Mouse (Mus musculus): ENCODE data around the gene Acsm1. TPM values are rescaled to one million over a fixed set of nuclear protein-coding genes. Genes with fewer than 3 reads are reported as not detected.

The Acsm1 gene
- polyA plus RNA-seq, 1 experiment from 2014 or later: 16.7 TPM

DNA sequence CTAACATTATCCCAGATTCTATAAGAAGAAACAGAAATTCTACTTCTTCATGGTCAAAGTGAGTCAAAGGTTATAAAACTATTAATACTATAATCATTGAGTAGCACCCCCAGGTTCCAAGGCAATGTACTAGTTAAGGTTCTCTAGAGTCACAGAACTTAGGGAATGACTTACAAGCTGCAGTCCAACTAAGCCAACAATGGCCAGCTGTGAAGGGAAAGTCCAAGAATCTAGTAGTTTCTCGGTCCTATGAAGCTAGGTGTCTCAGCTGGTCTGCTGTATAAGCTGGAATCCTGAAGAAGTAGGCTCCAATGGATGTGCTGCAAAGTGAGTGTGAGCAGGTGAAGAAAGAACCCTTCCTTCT is 4.9 kb upstream of the Acsm1 start:
- Histone ChIP-seq H3K27ac (ENCODE audit: low read length) (no peak overlapping the region), H3K4me2 (ENCODE audit: low read depth, low read length) (no peak overlapping the region), H3K9me3 (replicated peaks; ENCODE audit: control insufficient read depth, low read length) (no peaks in the 10 kb centered on the region), H3K36me3 (ENCODE audit: control insufficient read depth, insufficient read depth) (no peaks in the 10 kb centered on the region), H3K4me1 (ENCODE audit: control insufficient read depth, low read depth, low read length) (no peaks in the 10 kb centered on the region), H3K27me3 (ENCODE audit: control insufficient read depth, insufficient read depth, low read depth, low read length) (no peaks in the 10 kb centered on the region), H3K9ac (ENCODE audit: low read depth, low read length) (no peak overlapping the region), H3K4me3 (ENCODE audit: low read depth, low read length) (no peak overlapping the region)
- WGBS (ENCODE audit: insufficient replicate concordance): 27% methylated on average over 1 of the region's 1 CpGs
- no peak for ATAC-seq (ENCODE audit: low read depth)

DNA sequence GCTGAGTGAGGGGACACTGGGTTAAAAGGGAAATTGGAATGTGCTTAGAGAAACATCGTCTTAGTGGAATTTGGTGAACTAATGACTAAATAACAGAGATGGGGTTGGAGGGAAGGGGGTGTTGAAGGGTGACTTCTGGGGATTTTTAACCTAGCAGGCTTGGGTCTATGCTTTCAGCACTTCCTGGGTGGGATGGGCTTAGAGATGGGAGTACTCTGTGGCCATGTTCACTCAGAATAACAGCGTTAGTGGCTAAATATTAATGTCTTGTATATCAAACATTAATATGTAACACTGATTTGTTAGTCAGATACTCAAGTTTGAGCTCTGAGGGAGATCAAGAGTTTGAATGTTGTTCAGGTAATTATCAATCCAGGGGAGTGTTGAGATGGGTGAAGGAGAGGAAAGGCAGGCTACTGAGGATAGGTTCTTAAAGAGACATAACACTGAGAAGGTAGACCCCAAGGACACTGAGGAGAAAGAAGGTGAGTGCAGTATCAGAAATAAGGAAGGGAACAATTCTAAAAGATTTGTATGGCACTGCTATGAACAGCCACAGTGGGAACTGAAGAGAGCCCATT is 1.8 kb upstream of the Acsm1 start:
- 51% methylated on average over 2 of the region's 2 CpGs for WGBS (ENCODE audit: insufficient replicate concordance)
- Histone ChIP-seq H3K4me3 (ENCODE audit: low read depth, low read length) (no peak overlapping the region), H3K9ac (ENCODE audit: low read depth, low read length) (no peak overlapping the region), H3K27me3 (ENCODE audit: control insufficient read depth, insufficient read depth, low read depth, low read length) (no peaks in the 10 kb centered on the region), H3K4me2 (ENCODE audit: low read depth, low read length) (no peak overlapping the region), H3K4me1 (ENCODE audit: control insufficient read depth, low read depth, low read length) (no peaks in the 10 kb centered on the region), H3K27ac (ENCODE audit: low read length) (no peak overlapping the region), H3K9me3 (replicated peaks; ENCODE audit: control insufficient read depth, low read length) (no peaks in the 10 kb centered on the region), H3K36me3 (ENCODE audit: control insufficient read depth, insufficient read depth) (no peaks in the 10 kb centered on the region)
- no peak for ATAC-seq (ENCODE audit: low read depth)

DNA sequence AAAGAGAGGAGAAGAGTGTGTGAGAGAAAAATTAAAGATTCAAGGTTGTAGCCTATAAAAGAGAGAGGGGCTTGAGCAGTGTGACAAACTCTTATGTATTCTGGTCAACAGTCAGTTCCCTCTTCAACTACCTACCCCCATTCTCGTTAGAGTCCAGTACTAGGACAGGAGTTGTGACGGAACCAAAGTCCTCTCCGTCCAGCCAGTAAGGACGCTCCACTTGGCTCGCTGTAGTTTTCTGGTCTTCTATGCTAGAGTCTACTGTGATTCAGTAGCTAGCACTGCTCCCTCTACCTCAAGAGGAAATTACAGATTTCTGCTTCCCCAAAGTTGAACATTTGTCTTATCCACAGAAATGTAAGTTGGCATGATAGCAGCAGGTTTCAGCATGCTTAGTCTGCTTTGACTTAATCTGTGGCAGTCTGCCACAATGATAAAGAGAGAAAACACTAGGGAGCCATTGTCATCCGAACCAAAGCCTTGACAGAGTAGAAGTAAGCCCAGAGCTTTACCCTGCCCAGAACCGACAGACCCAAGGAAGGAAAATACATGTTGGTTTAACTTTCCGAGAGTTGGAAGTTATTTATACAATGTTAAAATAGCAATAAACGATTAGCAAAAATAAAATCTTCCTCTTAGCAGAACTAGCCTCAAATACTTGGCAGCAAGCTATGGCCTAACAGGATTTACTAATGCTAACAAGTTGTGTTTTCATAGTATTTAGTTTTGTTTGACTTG is 731 bp upstream of the Acsm1 start:
- Histone ChIP-seq H3K36me3 (ENCODE audit: control insufficient read depth, insufficient read depth) (no peaks in the 10 kb centered on the region), H3K4me2 (ENCODE audit: low read depth, low read length) (no peak overlapping the region), H3K4me3 (ENCODE audit: low read depth, low read length) (no peak overlapping the region), H3K27me3 (ENCODE audit: control insufficient read depth, insufficient read depth, low read depth, low read length) (no peaks in the 10 kb centered on the region), H3K9ac (ENCODE audit: low read depth, low read length) (no peak overlapping the region), H3K9me3 (replicated peaks; ENCODE audit: control insufficient read depth, low read length) (no peaks in the 10 kb centered on the region), H3K4me1 (ENCODE audit: control insufficient read depth, low read depth, low read length) (no peaks in the 10 kb centered on the region), H3K27ac (ENCODE audit: low read length) (no peak overlapping the region)
- 62% methylated on average over 9 of the region's 9 CpGs for WGBS (ENCODE audit: insufficient replicate concordance)
- ATAC-seq (ENCODE audit: low read depth): no peak

DNA sequence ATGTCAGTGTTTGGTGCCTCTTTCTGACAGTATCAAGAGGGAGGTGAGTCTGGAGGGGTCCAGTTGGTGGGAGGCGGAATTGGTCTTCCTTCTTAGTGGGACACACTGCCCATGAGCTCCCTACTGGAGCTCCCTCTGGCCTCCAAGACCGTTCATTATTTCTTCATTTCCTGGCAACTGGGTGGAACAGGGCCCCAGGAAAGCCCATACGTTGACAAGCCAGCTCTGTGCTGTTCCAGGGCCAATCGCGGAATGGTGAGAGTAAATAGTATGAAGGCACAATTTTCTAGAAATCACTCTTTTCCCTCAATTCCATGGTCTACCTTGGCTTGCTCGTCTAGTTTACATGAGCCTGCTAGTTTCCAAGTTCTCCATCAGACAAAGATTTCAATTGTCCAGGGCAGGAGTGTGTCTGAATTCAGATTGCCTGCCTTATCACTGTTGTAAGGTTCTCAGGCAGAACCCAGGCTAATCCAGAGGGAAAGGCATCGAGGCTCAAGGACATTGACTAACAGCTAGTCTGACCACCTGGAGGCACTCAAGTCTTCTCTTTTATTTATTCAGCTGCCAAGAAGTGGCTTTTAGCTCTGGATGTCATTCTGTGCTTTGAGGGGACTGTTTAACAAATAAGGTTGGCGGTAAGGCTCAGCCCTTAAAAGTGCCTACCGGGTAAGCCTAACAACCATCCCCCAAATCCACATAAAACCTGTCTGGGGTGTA is 1.1 kb downstream of the Acsm1 start:
- whole genome bisulfite sequencing (ENCODE audit: insufficient replicate concordance): 57% methylated on average over 9 of the region's 9 CpGs
- no peak for ATAC-seq (ENCODE audit: low read depth)
- no peak overlapping the region for H3K4me2 ChIP-seq (ENCODE audit: low read depth, low read length)

DNA sequence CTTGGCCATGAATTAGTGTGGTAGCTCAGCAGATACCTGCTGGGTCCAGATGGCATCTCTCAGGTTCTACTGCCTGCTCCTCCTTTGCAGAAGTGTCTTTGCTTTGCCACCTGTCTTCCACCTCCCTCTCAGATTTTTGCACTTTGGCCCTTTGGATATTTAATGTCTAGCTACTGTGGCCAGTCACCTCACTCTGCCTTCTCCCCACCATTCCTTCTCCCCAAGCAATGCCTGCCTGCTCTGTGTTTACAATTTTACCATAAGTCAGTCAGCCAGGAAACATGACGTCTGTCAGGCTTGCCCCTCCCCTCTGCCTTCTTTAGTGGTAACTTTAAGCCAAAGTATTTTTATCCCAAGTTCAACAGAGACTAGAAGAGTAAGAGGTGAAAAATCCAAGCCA is 9.7 kb downstream of the Acsm1 start:
- WGBS (ENCODE audit: insufficient replicate concordance): 49% methylated on average over 1 of the region's 1 CpGs
- Histone ChIP-seq H3K9ac (ENCODE audit: low read depth, low read length) (no peak overlapping the region), H3K36me3 (ENCODE audit: control insufficient read depth, insufficient read depth) (no peaks in the 10 kb centered on the region), H3K27ac (ENCODE audit: low read length) (no peak overlapping the region), H3K9me3 (replicated peaks; ENCODE audit: control insufficient read depth, low read length) (no peaks in the 10 kb centered on the region), H3K27me3 (ENCODE audit: control insufficient read depth, insufficient read depth, low read depth, low read length) (no peaks in the 10 kb centered on the region), H3K4me1 (ENCODE audit: control insufficient read depth, low read depth, low read length) (no peaks in the 10 kb centered on the region), H3K4me3 (ENCODE audit: low read depth, low read length) (no peak overlapping the region), H3K4me2 (ENCODE audit: low read depth, low read length) (no peak overlapping the region)
- ATAC-seq (ENCODE audit: low read depth): no peak

More for the DNA sequence above, 1.1 kb downstream of the Acsm1 start:
- no peak overlapping the region for H3K27ac ChIP-seq (ENCODE audit: low read length)
- no peak overlapping the region for H3K4me3 ChIP-seq (ENCODE audit: low read depth, low read length)
- H3K27me3 ChIP-seq (ENCODE audit: control insufficient read depth, insufficient read depth, low read depth, low read length): no peaks in the 10 kb centered on the region
- H3K36me3 ChIP-seq (ENCODE audit: control insufficient read depth, insufficient read depth): no peaks in the 10 kb centered on the region
- no peaks in the 10 kb centered on the region for H3K4me1 ChIP-seq (ENCODE audit: control insufficient read depth, low read depth, low read length)
- no peaks in the 10 kb centered on the region for H3K9me3 ChIP-seq (replicated peaks; ENCODE audit: control insufficient read depth, low read length)
- H3K9ac ChIP-seq (ENCODE audit: low read depth, low read length): no peak overlapping the region

DNA sequence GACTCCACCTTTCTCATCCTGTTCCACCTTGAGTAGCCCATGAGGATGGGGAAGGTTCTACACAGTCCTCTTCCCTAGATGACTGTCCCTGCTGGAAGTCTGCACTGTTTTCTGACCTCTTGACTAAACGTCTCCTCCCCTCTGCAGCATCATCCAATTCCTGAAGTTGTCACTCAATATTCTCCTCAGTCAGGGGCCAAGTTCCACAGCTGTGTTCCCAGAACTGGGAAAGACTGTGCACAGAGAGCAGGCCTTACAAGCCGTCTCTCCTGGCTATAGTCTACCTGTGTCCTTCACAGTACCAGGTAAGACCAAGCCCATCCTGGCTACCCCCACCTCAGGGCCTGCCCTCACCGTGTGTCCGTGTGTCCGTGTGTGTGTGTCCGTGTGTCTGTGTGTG is 10.8 kb downstream of the Acsm1 start:
- H3K4me3 ChIP-seq (ENCODE audit: low read depth, low read length): peak overlapping the region; percentile 27; the same call in 1 of the 2 replicates
- no peaks in the 10 kb centered on the region for H3K36me3 ChIP-seq (ENCODE audit: control insufficient read depth, insufficient read depth)
- no peak overlapping the region for H3K27ac ChIP-seq (ENCODE audit: low read length)
- no peaks in the 10 kb centered on the region for H3K27me3 ChIP-seq (ENCODE audit: control insufficient read depth, insufficient read depth, low read depth, low read length)
- no peak overlapping the region for H3K9ac ChIP-seq (ENCODE audit: low read depth, low read length)
- no peak overlapping the region for H3K4me2 ChIP-seq (ENCODE audit: low read depth, low read length)
- H3K9me3 ChIP-seq (replicated peaks; ENCODE audit: control insufficient read depth, low read length): no peaks in the 10 kb centered on the region
- peak; percentile 10; the same call in 1 of the 2 replicates for ATAC-seq (ENCODE audit: low read depth)
- no peaks in the 10 kb centered on the region for H3K4me1 ChIP-seq (ENCODE audit: control insufficient read depth, low read depth, low read length)
- 47% methylated on average over 6 of the region's 6 CpGs for WGBS (ENCODE audit: insufficient replicate concordance)

DNA sequence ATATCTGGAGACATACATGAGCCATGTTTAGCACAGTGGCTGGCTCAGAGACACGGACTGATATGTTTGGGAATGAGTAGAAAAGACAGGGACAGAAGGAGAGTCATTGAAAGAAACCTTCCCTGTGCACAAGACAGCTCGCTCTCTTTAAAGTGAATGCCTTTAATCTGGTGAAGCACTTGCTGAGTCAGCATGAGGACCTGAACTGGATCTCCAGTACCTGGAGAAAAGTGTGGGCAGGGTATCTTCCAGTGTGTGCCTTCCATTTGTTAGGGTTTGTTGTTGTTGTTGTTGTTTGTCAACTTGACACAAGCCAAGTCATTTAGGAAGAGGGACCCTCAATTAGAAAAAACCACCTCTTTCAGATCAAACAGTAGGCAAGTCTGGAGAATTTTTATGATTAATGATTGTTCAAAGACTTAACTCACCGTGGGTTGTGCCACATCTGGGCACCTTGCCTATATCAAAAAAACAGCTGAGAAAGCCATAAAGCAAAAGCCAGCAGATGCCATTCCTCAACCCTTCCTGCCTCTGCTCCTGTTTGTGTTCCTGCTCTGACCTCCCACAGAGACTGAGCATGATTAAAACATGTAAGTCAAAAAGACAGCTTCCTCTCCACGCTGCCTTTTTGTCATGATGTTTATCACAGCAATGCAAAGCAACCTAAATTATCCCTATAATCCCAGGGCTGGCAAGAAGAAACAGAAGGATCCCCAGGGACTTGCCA is 11.5 kb downstream of the Acsm1 start:
- Histone ChIP-seq H3K27ac (ENCODE audit: low read length) (no peak overlapping the region), H3K9me3 (replicated peaks; ENCODE audit: control insufficient read depth, low read length) (no peaks in the 10 kb centered on the region), H3K9ac (ENCODE audit: low read depth, low read length) (no peak overlapping the region), H3K36me3 (ENCODE audit: control insufficient read depth, insufficient read depth) (no peaks in the 10 kb centered on the region), H3K4me1 (ENCODE audit: control insufficient read depth, low read depth, low read length) (no peaks in the 10 kb centered on the region), H3K27me3 (ENCODE audit: control insufficient read depth, insufficient read depth, low read depth, low read length) (no peaks in the 10 kb centered on the region), H3K4me3 (ENCODE audit: low read depth, low read length) (0 out of 2 replicates have a peak overlapping the region, but pooled peaks have one; percentile 8), H3K4me2 (ENCODE audit: low read depth, low read length) (peak overlapping the region; percentile 6)
- 39% methylated on average over 4 of the region's 4 CpGs for WGBS (ENCODE audit: insufficient replicate concordance)
- no peak for ATAC-seq (ENCODE audit: low read depth)

DNA sequence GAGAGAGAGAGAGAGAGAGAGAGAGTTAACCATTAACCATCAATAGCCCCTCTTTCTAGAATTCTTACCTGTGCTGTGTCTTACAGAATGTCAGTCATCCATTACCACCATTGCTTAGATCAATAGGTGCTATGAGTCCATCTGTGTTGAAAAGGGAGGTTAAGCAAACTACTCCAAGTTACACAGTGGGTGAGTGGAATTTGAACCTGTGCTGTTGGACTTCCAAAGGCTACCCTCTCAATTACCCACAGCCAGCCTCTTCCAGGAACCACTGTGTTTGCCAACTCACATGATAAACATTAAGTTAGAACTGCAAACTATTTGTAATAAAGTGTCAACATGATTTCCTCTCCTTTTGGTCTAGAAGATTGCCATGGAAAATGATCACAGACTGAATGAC is 13.3 kb downstream of the Acsm1 start:
- Histone ChIP-seq H3K4me2 (ENCODE audit: low read depth, low read length) (no peak overlapping the region), H3K4me1 (ENCODE audit: control insufficient read depth, low read depth, low read length) (no peaks in the 10 kb centered on the region), H3K9ac (ENCODE audit: low read depth, low read length) (no peak overlapping the region), H3K27ac (ENCODE audit: low read length) (no peak overlapping the region; the same call in 1 of the 2 replicates), H3K27me3 (ENCODE audit: control insufficient read depth, insufficient read depth, low read depth, low read length) (no peaks in the 10 kb centered on the region), H3K9me3 (replicated peaks; ENCODE audit: control insufficient read depth, low read length) (no peaks in the 10 kb centered on the region), H3K36me3 (ENCODE audit: control insufficient read depth, insufficient read depth) (no peaks in the 10 kb centered on the region), H3K4me3 (ENCODE audit: low read depth, low read length) (no peak overlapping the region)
- peak; percentile 91 for ATAC-seq (ENCODE audit: low read depth)

DNA sequence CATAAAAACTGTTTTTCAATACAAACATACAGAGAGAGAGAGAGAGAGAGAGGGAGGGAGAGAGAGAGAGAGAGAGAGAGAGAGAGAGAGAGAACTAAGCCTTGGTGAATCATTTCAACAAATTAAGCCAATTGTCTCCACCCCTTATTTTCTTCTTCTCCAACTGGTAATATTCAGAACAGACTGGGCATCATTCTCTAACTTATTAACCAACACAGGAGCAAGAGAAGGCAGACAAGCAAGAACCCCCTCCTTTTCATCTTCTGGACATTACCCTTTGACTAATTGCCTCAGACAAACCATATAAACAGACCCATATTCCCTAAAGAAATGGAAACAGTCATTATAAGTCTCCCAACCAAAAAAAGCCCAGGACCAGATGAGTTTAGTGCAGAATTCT is 31.9 kb downstream of the Acsm1 start:
- no peak overlapping the region for H3K27ac ChIP-seq (ENCODE audit: low read length)
- no peaks in the 10 kb centered on the region for H3K4me1 ChIP-seq (ENCODE audit: control insufficient read depth, low read depth, low read length)
- ATAC-seq (ENCODE audit: low read depth): no peak
- no peaks in the 10 kb centered on the region for H3K9me3 ChIP-seq (replicated peaks; ENCODE audit: control insufficient read depth, low read length)
- H3K9ac ChIP-seq (ENCODE audit: low read depth, low read length): no peak overlapping the region
- H3K4me2 ChIP-seq (ENCODE audit: low read depth, low read length): no peak overlapping the region
- no peak overlapping the region for H3K4me3 ChIP-seq (ENCODE audit: low read depth, low read length)
- H3K27me3 ChIP-seq (ENCODE audit: control insufficient read depth, insufficient read depth, low read depth, low read length): no peaks in the 10 kb centered on the region
- no peaks in the 10 kb centered on the region for H3K36me3 ChIP-seq (ENCODE audit: control insufficient read depth, insufficient read depth)
